Mouse (Mus musculus): ENCODE results near the gene Ppp2r1b. TPM values are rescaled to one million over a fixed set of nuclear protein-coding genes. Genes with fewer than 3 reads are reported as not detected.

Ppp2r1b gene
- 29.4 TPM for polyA plus RNA-seq (2014; fragmentation: Illumina TruSeq; extraction: RNeasy Lipid Tissue Mini Kit (QIAGEN cat#74804); ENCODE audit: low read depth, low replicate concordance)

DNA sequence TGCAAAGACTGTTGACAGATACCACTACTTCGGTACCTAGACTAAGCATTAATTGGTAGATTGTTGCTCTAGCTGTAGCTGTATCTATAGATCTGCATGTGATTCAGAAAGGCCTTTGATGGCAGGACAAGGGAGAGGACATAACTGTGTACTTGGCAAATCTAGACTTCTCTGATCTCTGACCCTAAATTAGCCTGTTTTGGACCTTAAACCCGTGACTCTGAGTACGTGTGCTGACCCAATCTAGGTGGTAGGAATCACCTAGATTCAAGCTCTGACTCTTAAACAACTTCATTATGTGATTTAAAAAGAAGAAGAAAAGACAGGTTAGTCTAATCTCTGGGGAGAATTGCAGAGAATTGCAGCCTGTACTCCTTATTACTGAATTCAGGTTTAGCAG, at the start of gene Ppp2r1b:
Gene Ppp2r1b, plus strand, starts transcription at position 221 of the 400 bp plus-strand sequence.

Other genes starting within 250 kb of the Ppp2r1b start
- 374 TPM for gene Sdhd, start 241.5 kb upstream of the Ppp2r1b start, polyA plus RNA-seq (2014; fragmentation: Illumina TruSeq; extraction: RNeasy Lipid Tissue Mini Kit (QIAGEN cat#74804); ENCODE audit: low read depth, low replicate concordance)
- gene Timm8b, start 241.4 kb upstream of the Ppp2r1b start, polyA plus RNA-seq (2014; fragmentation: Illumina TruSeq; extraction: RNeasy Lipid Tissue Mini Kit (QIAGEN cat#74804); ENCODE audit: low read depth, low replicate concordance): 88.6 TPM
- gene Pih1d2, start 228.0 kb upstream of the Ppp2r1b start, polyA plus RNA-seq (2014; fragmentation: Illumina TruSeq; extraction: RNeasy Lipid Tissue Mini Kit (QIAGEN cat#74804); ENCODE audit: low read depth, low replicate concordance): 4.5 TPM
- 123 TPM for gene Nkapd1, start 227.8 kb upstream of the Ppp2r1b start, polyA plus RNA-seq (2014; fragmentation: Illumina TruSeq; extraction: RNeasy Lipid Tissue Mini Kit (QIAGEN cat#74804); ENCODE audit: low read depth, low replicate concordance)
- gene Dlat, start 185.5 kb upstream of the Ppp2r1b start, polyA plus RNA-seq (2014; fragmentation: Illumina TruSeq; extraction: RNeasy Lipid Tissue Mini Kit (QIAGEN cat#74804); ENCODE audit: low read depth, low replicate concordance): 118 TPM
- 22.0 TPM for gene Dixdc1, start 105.8 kb upstream of the Ppp2r1b start, polyA plus RNA-seq (2014; fragmentation: Illumina TruSeq; extraction: RNeasy Lipid Tissue Mini Kit (QIAGEN cat#74804); ENCODE audit: low read depth, low replicate concordance)
- 44.2 TPM for gene 2310030G06Rik, start 98.8 kb upstream of the Ppp2r1b start, polyA plus RNA-seq (2014; fragmentation: Illumina TruSeq; extraction: RNeasy Lipid Tissue Mini Kit (QIAGEN cat#74804); ENCODE audit: low read depth, low replicate concordance)
- 10.2 TPM for gene Cryab, start 94.0 kb upstream of the Ppp2r1b start, polyA plus RNA-seq (2014; fragmentation: Illumina TruSeq; extraction: RNeasy Lipid Tissue Mini Kit (QIAGEN cat#74804); ENCODE audit: low read depth, low replicate concordance)
- not detected for gene Hspb2, start 92.9 kb upstream of the Ppp2r1b start, polyA plus RNA-seq (2014; fragmentation: Illumina TruSeq; extraction: RNeasy Lipid Tissue Mini Kit (QIAGEN cat#74804); ENCODE audit: low read depth, low replicate concordance)
- gene Fdxacb1, start 77.1 kb upstream of the Ppp2r1b start, polyA plus RNA-seq (2014; fragmentation: Illumina TruSeq; extraction: RNeasy Lipid Tissue Mini Kit (QIAGEN cat#74804); ENCODE audit: low read depth, low replicate concordance): 8.9 TPM
- 10.8 TPM for gene Alg9, start 70.3 kb upstream of the Ppp2r1b start, polyA plus RNA-seq (2014; fragmentation: Illumina TruSeq; extraction: RNeasy Lipid Tissue Mini Kit (QIAGEN cat#74804); ENCODE audit: low read depth, low replicate concordance)
- 94.8 TPM for gene 1110032A03Rik, start 69.8 kb upstream of the Ppp2r1b start, polyA plus RNA-seq (2014; fragmentation: Illumina TruSeq; extraction: RNeasy Lipid Tissue Mini Kit (QIAGEN cat#74804); ENCODE audit: low read depth, low replicate concordance)
- gene Sik2, start 163.8 kb downstream of the Ppp2r1b start, polyA plus RNA-seq (2014; fragmentation: Illumina TruSeq; extraction: RNeasy Lipid Tissue Mini Kit (QIAGEN cat#74804); ENCODE audit: low read depth, low replicate concordance): 22.6 TPM
- not detected for gene Btg4, start 215.6 kb downstream of the Ppp2r1b start, polyA plus RNA-seq (2014; fragmentation: Illumina TruSeq; extraction: RNeasy Lipid Tissue Mini Kit (QIAGEN cat#74804); ENCODE audit: low read depth, low replicate concordance)
- 2.2 TPM for gene Layn, start 231.8 kb downstream of the Ppp2r1b start, polyA plus RNA-seq (2014; fragmentation: Illumina TruSeq; extraction: RNeasy Lipid Tissue Mini Kit (QIAGEN cat#74804); ENCODE audit: low read depth, low replicate concordance)